Mouse (Mus musculus) testis, adult 2 months (tissue): ENCODE results near the gene Slit1.
A peak's percentile ranks its signal among the peaks of the same experiment; 100 is the strongest.

ENCODE experiments used
- CTCF ChIP-seq: fragments of 200-500 bp; IDR thresholded peaks from 2 replicates; pipeline ENCODE4 v1.5.1; 2012; ENCODE audit warnings: low read depth, mild to moderate bottlenecking, inconsistent platforms, low read length, moderate library complexity; ENCODE audit not compliant: control insufficient read depth, insufficient read depth, insufficient replicate concordance
- POLR2A ChIP-seq: fragments of 200-500 bp; IDR thresholded peaks from 2 replicates; pipeline ENCODE4 v1.6.1; 2012; ENCODE audit warnings: low read depth, mild to moderate bottlenecking, inconsistent platforms, low read length, moderate library complexity; ENCODE audit not compliant: control insufficient read depth

DNA sequence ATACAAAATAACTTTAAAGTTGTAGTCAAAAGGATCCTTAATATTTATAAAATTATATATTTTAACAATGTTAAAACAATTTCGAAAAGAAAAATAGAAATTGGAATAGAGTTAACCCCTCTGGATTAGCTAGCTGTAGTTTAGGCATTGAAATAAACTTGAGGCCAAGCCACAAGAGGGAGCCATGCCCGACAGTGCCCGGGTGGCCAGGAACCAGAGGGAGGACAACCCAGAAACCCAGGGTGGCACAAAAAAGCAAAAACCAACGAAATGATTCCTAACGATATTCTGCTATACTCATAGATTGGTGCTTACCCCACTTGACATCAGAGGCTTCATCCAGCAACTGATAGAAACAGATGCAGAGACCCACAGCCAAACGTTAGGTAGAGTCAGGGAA is 34.0 kb upstream of the Slit1 start:
- TF ChIP-seq CTCF = peak; percentile 10; the same call in 1 of the 2 replicates
- no peak for TF ChIP-seq POLR2A
